Mouse (Mus musculus) thymus, adult 2 months (tissue): ENCODE measurements around the gene Slc1a7.

Experiments
- CTCF ChIP-seq: fragments of 200-500 bp; IDR thresholded peaks from 2 replicates; pipeline ENCODE4 v1.5.1; 2012; ENCODE audit warnings: mild to moderate bottlenecking, control low read depth, low read length, moderate library complexity, borderline replicate concordance; ENCODE audit not compliant: control insufficient read depth, poor library complexity, insufficient read depth; ENCODE audit errors: extremely low read depth
- POLR2A ChIP-seq: fragments of 200-500 bp; IDR thresholded peaks from 2 replicates; pipeline ENCODE4 v1.6.1; 2012; ENCODE audit warnings: mild to moderate bottlenecking, low read length, control low read depth, moderate library complexity; ENCODE audit not compliant: control insufficient read depth, poor library complexity, insufficient read depth; ENCODE audit errors: extremely low read depth

- TF ChIP-seq CTCF (no peak), POLR2A (no peak)
These were observed 12.4 kb upstream of the Slc1a7 start for GRCm38 (mm10) chr4:107955691-107956090.
